Mouse (Mus musculus) mesoderm, embryonic 11.5 days (tissue): ENCODE measurements around the gene Sh3bgr.

Source experiments
- DNase-seq: peaks from one replicate; pipeline ENCODE4 v3.0.0-alpha.2; 2012; ENCODE audit warnings: low read depth, low spot score

The Sh3bgr gene

DNA sequence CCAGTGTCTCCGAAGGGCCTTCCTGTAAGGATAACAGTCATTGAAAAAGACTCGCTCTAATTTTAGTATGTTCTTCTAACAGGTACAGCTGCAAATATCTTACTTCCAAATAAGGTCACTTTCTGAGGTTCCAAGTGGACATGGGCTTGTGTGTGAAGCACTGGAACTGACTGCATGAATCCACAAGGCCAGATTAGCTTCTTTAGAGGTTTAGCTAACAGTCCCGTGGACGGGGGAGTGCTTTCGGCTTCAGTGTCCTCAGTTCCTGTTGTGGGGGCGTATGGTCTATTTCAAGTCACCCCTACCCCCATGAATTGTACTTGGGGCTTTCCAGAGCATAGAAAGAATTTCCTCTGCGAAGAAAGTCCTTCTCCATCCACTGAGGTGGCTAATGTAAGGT is 10.6 kb downstream of the Sh3bgr start:
- DNase-seq: no peak

DNA sequence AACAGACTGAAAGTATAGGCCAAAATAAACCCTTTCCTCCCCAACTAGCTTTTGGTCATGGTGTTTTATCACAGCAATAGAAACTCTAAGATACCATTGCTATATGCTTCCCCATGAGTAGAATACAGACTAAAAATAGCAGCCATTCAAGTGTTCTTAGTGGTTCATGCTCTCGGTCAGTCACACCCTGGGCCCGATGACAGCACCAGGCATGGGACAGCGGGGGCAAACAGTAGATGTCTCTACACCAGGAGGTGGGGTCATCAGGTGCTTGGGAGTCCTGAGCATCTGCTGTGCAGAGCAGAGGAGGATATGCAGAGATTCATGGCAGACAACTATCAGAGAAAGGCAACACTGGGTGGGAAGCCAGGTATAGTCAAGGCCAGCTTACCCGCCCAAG is 12.8 kb downstream of the Sh3bgr start:
- DNase-seq: no peak

DNA sequence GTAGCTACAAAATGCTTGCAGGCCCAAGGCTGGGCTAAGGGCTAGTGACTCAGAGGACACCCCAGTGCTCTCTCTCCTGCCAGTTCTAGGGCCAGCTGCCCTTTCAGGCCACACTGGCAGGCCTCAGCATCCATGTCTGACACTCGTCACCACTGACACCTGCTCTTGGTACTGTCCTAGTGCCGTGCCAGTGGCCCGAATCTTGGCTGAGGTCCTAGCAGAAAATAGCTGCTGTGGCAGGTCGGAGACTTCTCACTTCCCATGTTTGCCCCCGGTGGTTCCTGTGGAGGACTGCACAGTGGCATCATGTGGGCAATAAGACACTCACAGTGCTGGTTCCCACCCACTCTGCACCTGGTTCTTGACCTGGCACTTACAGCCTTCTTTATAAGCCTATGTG is 21.2 kb downstream of the Sh3bgr start:
- DNase-seq: no peak

DNA sequence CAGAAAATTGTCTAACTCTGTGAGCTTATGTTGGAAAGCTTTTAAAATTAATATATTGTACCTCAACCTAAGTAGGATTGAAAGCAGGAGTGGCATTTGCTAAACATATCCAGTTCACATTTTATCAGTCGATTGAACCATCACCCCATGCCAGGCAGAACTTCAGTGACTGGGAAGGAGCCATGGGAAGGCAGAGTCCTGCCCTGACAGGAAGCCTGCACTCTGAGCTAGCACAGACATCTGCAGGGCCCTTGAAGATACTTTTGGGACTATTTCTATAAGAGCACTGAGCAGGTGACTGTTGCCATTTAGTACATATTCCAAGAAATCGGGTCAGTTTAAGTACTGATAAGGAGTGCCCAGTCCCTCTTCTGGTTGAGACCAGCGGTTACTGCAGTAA is 21.7 kb downstream of the Sh3bgr start:
- DNase-seq: no peak

DNA sequence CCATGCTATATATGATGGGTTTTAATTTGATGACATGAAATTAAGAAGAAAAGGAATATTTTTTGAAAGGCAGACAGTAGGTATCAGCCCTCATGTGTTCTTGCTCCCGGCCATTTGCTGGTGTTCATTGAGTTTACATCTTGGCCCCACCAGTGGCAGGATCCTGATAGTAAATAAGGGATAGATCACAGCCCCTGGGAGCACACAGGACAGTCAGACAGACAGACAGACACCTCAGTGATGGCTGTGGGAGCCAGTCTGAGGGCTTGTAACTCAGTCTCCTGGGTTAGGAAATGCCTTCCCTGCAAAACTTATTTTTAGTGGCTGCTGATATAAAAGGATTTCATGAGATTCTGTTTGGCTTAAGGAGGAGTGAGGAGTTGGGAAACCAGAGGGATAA is 22.2 kb downstream of the Sh3bgr start:
- DNase-seq: no peak

DNA sequence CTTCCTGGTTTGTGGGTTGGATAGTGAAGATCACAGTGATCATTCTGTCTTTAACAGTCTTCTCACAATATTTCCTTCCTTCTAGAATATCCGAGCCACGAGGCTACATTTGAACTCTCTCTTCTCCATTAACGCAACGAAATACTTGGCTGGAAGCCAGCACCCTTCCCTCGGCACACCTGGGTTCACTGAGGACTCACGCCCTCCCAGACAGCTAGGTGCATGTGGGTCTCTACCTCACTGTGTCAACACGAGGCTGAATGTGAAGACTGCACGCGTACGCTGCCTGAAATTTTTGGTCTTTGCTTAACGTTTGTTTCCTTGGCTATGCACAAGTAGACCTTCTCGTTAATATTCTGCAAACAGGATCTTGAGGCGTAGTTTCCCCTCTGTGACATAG is 28.2 kb downstream of the Sh3bgr start:
- DNase-seq: no peak

DNA sequence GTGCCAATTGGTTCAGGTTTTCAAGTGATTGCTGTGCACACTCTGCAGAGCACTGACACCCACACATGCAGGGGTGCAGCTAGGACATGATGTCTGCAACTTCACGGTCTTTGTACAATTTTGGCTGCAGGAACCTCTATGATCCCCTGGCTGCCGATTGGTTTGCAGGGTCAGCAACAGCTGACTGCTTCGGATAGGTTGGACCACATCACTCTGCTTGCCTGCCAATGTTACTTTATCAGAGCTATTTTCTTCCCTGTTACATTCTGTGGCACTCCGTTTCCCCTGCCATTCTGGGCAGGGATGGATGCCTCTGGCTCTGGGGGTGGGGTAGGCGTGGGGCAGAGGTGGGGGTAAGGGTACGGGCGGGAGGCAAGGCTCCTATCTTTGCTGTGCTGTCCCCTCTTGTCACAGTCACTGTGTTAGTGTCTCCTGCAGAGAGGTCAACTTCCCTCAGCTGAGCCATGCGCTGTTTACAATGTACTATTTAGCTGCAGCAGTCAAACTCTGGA is 28.9 kb downstream of the Sh3bgr start:
- DNase-seq: no peak

DNA sequence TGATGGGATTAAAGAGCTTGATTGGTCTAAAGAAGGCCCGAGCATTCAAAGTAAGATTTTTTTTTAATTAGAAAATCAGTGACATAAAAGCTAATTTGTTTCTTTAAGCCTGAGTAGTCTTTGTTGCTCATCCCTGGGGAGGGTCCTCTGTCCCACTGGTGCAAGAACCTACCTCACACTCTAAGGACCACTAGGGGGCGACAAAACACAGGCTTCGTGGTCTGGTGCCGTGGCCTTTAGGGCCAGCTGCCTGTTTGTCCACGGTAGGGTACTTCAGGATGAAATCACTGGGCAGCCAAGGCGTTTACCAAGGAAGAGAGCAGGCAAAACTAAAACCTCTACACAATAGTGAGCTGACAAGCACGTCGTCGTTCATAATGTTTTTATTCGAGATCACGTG is 30.2 kb downstream of the Sh3bgr start:
- DNase-seq: peak; percentile 88

DNA sequence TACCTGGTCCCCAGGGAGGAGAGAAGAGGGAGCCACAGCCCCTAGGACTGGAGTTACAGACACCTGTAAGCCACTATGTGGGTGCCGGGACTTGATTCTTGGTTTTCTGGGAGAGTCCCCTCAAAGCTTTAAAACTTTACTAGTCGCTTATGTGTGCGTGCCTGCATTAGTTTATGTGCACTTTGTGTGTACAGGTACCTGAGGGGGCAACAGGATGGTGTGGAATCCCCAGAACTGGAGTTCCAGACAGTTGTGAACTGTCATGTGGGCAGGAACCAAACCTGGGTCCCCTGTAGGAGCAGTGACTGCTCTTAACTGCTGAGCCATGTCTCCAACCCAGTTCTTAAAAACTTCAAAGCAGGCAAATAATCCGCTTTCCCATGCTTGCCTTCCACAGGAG is 31.0 kb downstream of the Sh3bgr start:
- DNase-seq: no peak

DNA sequence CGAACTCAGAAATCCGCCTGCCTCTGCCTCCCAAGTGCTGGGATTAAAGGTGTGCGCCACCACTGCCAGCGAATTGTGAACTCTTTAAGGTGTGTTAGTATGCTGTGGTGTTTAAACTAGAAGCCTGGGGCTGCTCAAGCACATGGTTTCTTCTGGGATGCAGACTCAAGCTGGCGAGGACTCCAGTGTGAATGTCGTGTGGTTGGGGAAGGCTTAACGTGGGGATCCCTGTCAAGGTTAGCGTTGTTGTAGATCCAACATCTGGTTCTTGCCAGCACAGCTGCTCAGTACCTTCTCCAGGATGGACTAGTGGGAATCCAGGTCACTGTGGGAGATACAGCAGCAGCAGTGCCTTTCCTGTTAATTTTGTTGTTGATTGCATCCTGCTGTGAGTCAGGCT is 31.7 kb downstream of the Sh3bgr start:
- no peak for DNase-seq

DNA sequence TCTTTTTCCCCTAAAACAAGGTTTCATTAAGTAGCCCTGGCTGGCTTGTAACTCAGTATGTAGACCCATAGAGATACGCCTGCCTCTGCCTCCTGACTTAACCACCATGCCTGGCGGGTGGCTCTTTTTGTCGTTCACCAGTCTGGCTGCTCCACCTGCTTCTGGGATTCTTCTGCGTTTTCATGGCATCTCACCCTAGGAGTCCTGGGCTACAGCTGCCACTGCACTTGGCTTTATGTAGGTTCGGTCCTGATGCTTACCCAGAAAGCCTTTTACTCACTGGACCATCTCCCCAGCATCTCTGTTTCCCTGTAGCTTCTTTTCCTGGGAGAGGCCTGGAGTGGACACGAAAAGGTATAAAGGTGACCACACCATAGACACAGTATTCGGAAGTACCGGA is 33.7 kb downstream of the Sh3bgr start:
- no peak for DNase-seq

DNA sequence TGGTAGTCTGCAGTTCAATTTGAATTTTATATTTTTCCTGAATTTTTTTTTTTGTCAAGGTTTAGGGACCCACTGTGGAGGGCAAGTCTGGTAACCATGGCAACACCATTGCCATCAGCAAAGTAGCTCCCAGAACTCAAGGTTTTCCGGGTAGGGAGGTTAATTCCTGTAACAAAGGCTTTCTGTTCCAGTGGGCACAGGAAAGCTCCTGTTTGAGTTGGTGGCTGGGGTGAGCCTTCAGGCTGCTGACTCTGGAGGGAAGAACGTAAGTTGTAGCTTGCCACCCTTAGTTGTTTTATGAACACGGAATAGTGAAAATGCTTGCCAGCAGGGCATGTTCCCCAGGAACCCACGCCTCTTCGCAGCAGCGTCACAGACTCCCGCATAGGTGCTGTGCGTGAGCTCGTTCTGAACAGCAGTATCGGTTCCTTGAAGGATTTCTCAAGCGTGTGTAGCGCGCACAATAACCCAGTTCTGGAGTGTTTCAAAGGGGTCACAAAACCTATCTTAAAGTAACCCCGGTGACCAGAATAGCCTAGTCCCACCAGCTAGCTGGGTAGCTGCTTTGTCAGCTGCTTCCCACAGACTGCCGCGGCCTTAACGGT is 35.2 kb downstream of the Sh3bgr start, which contains the start of gene B3galt5:
B3galt5 (plus strand) TSS at position 436 of the 605 bp plus-strand sequence.
- peak; percentile 39 for DNase-seq

DNA sequence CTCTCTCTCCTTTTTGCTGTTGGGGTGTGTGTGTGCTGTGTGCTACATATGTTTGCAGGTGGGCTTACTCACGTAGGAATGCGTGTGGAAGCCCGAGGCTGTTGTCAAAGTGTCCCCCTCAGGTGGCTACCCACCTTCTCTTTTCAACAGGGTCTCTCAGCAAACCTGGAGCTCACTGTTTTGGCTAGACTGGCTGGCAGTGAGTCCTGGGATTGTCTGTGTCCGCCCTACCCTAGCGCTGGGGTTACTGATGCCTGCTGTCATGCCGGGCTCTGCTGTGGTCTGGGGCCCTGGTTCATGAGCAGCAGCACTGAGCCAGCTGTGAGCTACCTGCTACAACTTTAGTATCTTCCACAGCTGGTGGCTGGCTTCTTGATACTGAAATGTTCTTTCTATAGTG is 44.2 kb downstream of the Sh3bgr start:
- no peak for DNase-seq

DNA sequence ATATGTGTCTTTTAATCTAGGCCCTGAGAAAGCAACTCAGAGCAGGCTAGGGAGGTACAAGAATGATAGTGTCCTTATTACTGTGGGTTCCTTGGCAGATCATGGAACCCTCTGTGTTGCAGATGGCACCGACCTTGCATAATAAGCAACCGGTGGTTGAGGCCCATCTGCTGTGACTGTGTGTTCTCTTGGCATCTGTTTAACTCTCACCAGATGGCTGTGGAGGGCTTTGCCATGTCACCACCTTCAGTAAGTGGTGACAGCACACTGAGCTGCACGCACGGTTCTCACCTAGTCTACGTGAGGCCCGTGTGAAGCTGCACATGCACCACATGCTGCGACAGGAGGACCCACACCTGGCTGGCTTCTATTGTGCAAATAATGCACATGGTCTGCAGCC is 49.4 kb downstream of the Sh3bgr start:
- DNase-seq: no peak

DNA sequence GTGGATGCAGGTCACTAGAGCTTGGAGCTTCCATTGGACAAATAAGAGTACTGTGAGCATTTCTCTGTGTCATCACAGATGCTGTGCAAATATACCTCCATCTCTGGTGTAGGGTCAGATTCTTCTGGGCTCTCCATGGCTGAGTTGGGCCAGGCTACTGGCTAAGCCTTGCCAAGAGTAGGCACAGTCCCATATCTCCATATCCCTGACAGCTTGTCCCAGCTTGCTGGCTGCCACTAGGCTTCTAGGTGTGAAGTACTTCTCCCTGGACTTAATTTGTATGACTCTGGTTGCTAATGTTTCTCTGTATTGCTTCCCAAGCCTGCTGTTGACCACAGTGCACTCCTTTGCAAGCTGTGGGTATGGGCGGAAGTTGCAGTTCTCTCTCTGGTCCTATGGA is 51.9 kb downstream of the Sh3bgr start:
- DNase-seq: no peak

DNA sequence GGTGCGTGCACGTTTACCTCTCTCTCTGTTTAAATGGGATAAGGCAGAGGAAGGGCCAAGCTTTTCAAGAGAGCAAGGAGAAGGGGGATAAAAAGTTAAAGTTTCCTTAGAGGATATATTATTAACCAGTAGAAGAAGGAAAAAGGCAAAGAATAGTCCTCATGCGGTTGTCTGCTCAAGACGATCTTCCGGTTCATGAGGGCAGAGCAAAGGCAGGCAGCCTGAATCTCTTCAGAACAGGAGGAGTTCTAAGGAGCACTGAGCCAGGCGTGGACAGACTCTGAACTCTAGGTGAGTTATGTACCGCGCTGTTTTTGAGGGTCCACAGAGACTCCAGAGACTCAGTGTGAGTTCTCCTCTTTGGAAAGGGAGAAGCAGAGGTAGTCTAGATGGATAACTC is 58.2 kb downstream of the Sh3bgr start:
- no peak for DNase-seq

DNA sequence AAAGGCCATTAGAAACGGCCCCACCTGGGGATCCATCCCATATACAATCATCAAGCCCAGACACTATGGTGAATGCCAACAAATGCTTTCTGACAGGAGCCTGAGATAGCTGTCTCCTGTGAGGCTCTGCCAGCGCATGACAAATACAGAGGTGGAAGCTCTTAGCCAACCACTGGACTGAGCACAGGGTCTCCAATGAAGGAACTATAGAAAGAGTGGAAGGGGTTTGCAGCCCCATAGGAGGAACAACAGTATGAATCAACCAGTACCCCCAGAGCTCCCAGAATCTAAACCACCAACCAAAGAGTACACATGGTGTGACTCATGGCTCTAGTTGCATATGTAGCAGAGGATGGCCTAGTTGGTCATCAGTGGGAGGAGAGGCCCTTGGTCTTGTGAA is 71.5 kb downstream of the Sh3bgr start:
- DNase-seq: no peak

DNA sequence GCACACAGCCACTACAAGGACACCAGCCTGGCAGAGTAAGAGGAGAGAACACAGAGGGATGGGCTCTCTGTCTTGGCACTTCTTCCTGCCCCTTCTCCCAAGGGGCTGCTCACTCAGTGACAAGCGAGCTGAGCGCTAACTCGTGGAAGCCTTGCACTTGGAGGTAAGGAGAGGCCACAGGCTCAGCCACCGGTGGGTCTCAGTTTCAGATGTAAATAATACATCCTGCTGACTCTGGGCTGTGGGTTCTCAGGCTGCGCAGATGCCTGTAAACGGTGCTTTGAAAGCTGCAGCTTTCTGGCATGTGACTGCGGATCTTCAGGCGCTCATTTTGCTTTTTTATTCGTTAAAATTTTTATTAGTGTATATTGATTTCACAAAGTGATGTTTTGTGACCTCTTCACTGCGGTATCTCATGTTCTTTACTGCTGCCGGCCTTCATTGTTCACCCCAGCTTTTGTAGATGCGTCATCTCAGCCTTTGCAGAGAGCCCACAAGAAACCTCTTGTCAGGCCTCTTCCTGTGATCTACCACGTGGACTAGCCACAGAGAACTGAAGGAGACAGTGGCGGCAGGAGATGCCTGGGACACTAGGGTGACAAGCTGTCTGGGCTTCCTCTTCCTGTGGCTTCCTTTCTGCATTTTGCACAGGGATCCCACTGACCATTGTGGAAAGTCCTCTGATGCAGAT is 72.8 kb downstream of the Sh3bgr start:
- no peak for DNase-seq

DNA sequence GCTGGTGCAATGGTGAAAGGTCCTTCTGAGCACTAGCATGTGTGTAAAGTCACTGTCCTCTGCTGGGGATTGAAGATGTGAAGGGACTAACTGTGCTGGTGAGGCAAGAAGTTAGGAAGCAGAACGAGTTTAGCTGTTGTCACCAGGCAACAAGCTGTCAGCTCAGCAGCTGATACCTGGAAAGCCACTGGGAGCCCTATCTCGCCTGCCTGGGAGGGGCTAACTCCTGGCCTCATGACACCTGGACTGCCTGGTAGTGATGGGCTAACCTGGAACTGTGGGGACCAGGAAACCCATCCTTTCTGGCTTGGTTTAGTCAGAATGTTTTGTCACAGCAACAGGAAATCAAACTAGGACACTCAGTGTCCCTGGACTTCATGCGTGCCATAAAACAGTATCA is 76.3 kb downstream of the Sh3bgr start:
- no peak for DNase-seq
